Mouse (Mus musculus) G1E (cell line): ENCODE data around the gene Sytl3.
"Not testable (repeated sequence)": the region's sequence is repeated elsewhere in the genome, so short reads cannot be mapped to it uniquely, and the experiment has no call there.

Experiments
- CTCF ChIP-seq: IDR thresholded peaks from 2 replicates; pipeline ENCODE4 v1.5.1; 2012; ENCODE audit warnings: low read depth, low read length, inconsistent platforms, mixed read lengths
- GATA1 ChIP-seq: IDR thresholded peaks from 2 replicates; pipeline ENCODE4 v1.6.1; 2012; ENCODE audit warnings: borderline replicate concordance, low read length, inconsistent platforms, mixed read lengths
- GATA2 ChIP-seq: IDR thresholded peaks from 2 replicates; pipeline ENCODE4 v1.6.1; 2012; ENCODE audit warnings: low read depth, low read length, inconsistent platforms, borderline replicate concordance

DNA sequence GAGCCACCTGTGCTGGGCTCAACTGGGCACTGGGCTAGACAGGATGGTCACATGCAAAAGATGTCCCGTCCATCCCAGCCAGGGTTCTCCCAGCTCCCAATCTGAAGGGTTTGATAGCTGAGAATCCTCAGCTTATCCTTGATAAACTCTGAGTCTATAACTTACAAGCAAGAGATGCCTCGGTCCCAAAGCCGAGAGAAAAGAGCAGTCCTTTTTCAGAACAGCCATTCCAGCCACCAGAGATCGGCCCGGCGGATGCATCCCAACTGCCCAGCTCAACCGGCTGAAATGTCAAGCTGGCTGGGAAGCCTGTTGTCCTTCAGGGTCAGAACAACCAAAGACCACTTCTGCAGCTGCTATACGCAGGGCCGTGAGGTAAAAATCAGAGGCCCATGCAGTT is 14.7 kb upstream of the Sytl3 start:
- TF ChIP-seq CTCF, GATA2, GATA1: not testable (repeated sequence)
